Mouse (Mus musculus): ENCODE measurements at regions not wholly inside any gene's neighbourhood (a gene's known extent, or its start where the extent isn't known, plus 50 kb on each side); places are given as distances from the start of the nearest gene placed in this dataset.

GRCm38 (mm10) chrX:11204135-11204534 lies 94.9 kb upstream of the H2al1a start:
- no peak overlapping the region for H3K4me3 ChIP-seq (ENCODE audit: low read depth, low read length)
- DNase-seq (ENCODE audit: low spot score): no peak
- no peaks in the 10 kb centered on the region for H3K9me3 ChIP-seq (ENCODE audit: control insufficient read depth, low read length)
- no peaks in the 10 kb centered on the region for H3K4me1 ChIP-seq (ENCODE audit: control insufficient read depth, insufficient read depth, low read length)
- H3K36me3 ChIP-seq (ENCODE audit: control insufficient read depth, insufficient read depth, low read length): no peaks in the 10 kb centered on the region
- no peak for ATAC-seq (ENCODE audit: insufficient read depth, low FRiP score, low TSS enrichment)
- no peaks in the 10 kb centered on the region for H3K27me3 ChIP-seq (ENCODE audit: control insufficient read depth, insufficient read depth, low read length)
- no peak overlapping the region for H3K27ac ChIP-seq (ENCODE audit: low read depth, low read length)
- 80% methylated on average over 2 of the region's 2 CpGs for WGBS
- no peak overlapping the region for H3K4me2 ChIP-seq (ENCODE audit: low read depth)
- no peak overlapping the region for H3K9ac ChIP-seq (ENCODE audit: low read length)

GRCm38 (mm10) chrX:11209895-11210294 lies 89.2 kb upstream of the H2al1a start:
- H3K4me3 ChIP-seq (ENCODE audit: low read depth, low read length): no peak overlapping the region
- WGBS: 84% methylated on average over 5 of the region's 5 CpGs
- no peaks in the 10 kb centered on the region for H3K27me3 ChIP-seq (ENCODE audit: control insufficient read depth, insufficient read depth, low read length)
- H3K9me3 ChIP-seq (ENCODE audit: control insufficient read depth, low read length): no peaks in the 10 kb centered on the region
- no peak overlapping the region for H3K9ac ChIP-seq (ENCODE audit: low read length)
- DNase-seq (ENCODE audit: low spot score): no peak
- H3K36me3 ChIP-seq (ENCODE audit: control insufficient read depth, insufficient read depth, low read length): no peaks in the 10 kb centered on the region
- H3K4me1 ChIP-seq (ENCODE audit: control insufficient read depth, insufficient read depth, low read length): no peaks in the 10 kb centered on the region
- no peak overlapping the region for H3K4me2 ChIP-seq (ENCODE audit: low read depth)
- no peak for ATAC-seq (ENCODE audit: insufficient read depth, low FRiP score, low TSS enrichment)
- no peak overlapping the region for H3K27ac ChIP-seq (ENCODE audit: low read depth, low read length)

- H3K9me3 ChIP-seq (ENCODE audit: control insufficient read depth, low read length): no peaks in the 10 kb centered on the region
- no peak overlapping the region for H3K27ac ChIP-seq (ENCODE audit: low read depth, low read length)
- H3K36me3 ChIP-seq (ENCODE audit: control insufficient read depth, insufficient read depth, low read length): no peaks in the 10 kb centered on the region
- H3K27me3 ChIP-seq (ENCODE audit: control insufficient read depth, insufficient read depth, low read length): no peaks in the 10 kb centered on the region
- no peak overlapping the region for H3K4me2 ChIP-seq (ENCODE audit: low read depth)
- DNase-seq (ENCODE audit: low spot score) (no peak), ATAC-seq (ENCODE audit: insufficient read depth, low FRiP score, low TSS enrichment) (no peak)
- no peak overlapping the region for H3K9ac ChIP-seq (ENCODE audit: low read length)
- no peak overlapping the region for H3K4me3 ChIP-seq (ENCODE audit: low read depth, low read length)
- H3K4me1 ChIP-seq (ENCODE audit: control insufficient read depth, insufficient read depth, low read length): no peaks in the 10 kb centered on the region
- WGBS: 78% methylated on average over 1 of the region's 1 CpGs
These were observed 86.2 kb upstream of the H2al1a start for GRCm38 (mm10) chrX:11212811-11213210.

- ATAC-seq (ENCODE audit: insufficient read depth, low FRiP score, low TSS enrichment) (no peak), DNase-seq (ENCODE audit: low spot score) (peak; percentile 53)
- Histone ChIP-seq H3K36me3 (ENCODE audit: control insufficient read depth, insufficient read depth, low read length) (no peaks in the 10 kb centered on the region), H3K4me1 (ENCODE audit: control insufficient read depth, insufficient read depth, low read length) (no peaks in the 10 kb centered on the region), H3K9me3 (ENCODE audit: control insufficient read depth, low read length) (no peaks in the 10 kb centered on the region), H3K27ac (ENCODE audit: low read depth, low read length) (no peak overlapping the region), H3K27me3 (ENCODE audit: control insufficient read depth, insufficient read depth, low read length) (no peaks in the 10 kb centered on the region), H3K4me2 (ENCODE audit: low read depth) (no peak overlapping the region), H3K9ac (ENCODE audit: low read length) (no peak overlapping the region), H3K4me3 (ENCODE audit: low read depth, low read length) (no peak overlapping the region)
- 62% methylated on average over 3 of the region's 3 CpGs for WGBS
These were observed 85.6 kb upstream of the H2al1a start for GRCm38 (mm10) chrX:11213492-11213891.

GRCm38 (mm10) chrX:11239066-11239465 lies 60.0 kb upstream of the H2al1a start:
- Histone ChIP-seq H3K4me1 (ENCODE audit: control insufficient read depth, insufficient read depth, low read length) (no peaks in the 10 kb centered on the region), H3K9ac (ENCODE audit: low read length) (no peak overlapping the region), H3K9me3 (ENCODE audit: control insufficient read depth, low read length) (no peaks in the 10 kb centered on the region), H3K27ac (ENCODE audit: low read depth, low read length) (no peak overlapping the region), H3K36me3 (ENCODE audit: control insufficient read depth, insufficient read depth, low read length) (no peaks in the 10 kb centered on the region), H3K4me2 (ENCODE audit: low read depth) (no peak overlapping the region), H3K4me3 (ENCODE audit: low read depth, low read length) (no peak overlapping the region), H3K27me3 (ENCODE audit: control insufficient read depth, insufficient read depth, low read length) (no peaks in the 10 kb centered on the region)
- no peak for ATAC-seq (ENCODE audit: insufficient read depth, low FRiP score, low TSS enrichment)
- 84% methylated on average over 1 of the region's 1 CpGs for whole genome bisulfite sequencing
- no peak for DNase-seq (ENCODE audit: low spot score)

GRCm38 (mm10) chrX:11245576-11245975 lies 53.5 kb upstream of the H2al1a start:
- Histone ChIP-seq H3K4me3 (ENCODE audit: low read depth, low read length) (no peak overlapping the region), H3K4me1 (ENCODE audit: control insufficient read depth, insufficient read depth, low read length) (no peaks in the 10 kb centered on the region), H3K36me3 (ENCODE audit: control insufficient read depth, insufficient read depth, low read length) (no peaks in the 10 kb centered on the region), H3K9me3 (ENCODE audit: control insufficient read depth, low read length) (no peaks in the 10 kb centered on the region), H3K4me2 (ENCODE audit: low read depth) (no peak overlapping the region), H3K27ac (ENCODE audit: low read depth, low read length) (no peak overlapping the region), H3K27me3 (ENCODE audit: control insufficient read depth, insufficient read depth, low read length) (no peaks in the 10 kb centered on the region), H3K9ac (ENCODE audit: low read length) (no peak overlapping the region)
- DNase-seq (ENCODE audit: low spot score) (no peak), ATAC-seq (ENCODE audit: insufficient read depth, low FRiP score, low TSS enrichment) (no peak)
- WGBS: 92% methylated on average over 3 of the region's 3 CpGs

Measured in neural tube, embryonic 11.5 days (tissue).